Mouse (Mus musculus): Measurements from ENCODE around the gene Hdac10.

The Hdac10 gene

DNA sequence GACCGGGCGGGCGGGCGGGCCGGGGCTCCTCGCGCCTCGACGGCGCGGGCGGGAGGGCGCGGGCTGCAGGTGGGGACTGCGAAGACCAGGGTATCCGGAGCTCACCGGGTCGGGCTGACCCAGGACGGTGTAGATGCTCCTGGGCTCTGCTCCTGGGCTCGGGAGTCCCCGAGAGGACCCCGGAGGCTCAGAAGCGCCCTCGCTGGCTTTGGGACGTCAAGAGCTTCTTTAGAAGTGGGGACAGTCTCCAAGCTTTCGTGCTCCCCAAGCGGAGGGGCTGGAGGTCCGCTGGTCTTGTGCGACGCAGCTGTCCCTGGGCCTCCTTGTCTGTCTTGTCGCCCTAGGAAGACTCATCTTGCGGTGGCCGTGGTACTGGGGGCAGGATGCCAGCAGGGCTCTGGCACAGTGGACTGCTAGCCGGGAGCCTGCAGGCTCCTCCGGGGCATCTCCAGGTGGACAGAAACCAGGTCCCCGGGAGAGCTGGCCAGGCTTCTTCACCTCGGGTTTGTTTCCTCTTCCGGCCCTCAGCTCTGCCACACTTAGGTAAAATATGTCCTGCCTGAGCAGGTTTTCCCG is 52.3 kb downstream of the Hdac10 start:
- ChIA-PET POLR2A (interaction anchor here (0.5 to 2.3 kb wide), 22 partner anchors 8 to 367 kb away, joined by 3 to 8 read pairs (median 3); partner anchors contain the start of genes Selenoo (in 4 of the 4), Panx2 (in 2 of the 4), Dennd6b (in 1 of the 4) and Hdac10 (in 1 of the 4)), CTCF (interaction anchor here in 3 of 4 experiments (0.9 to 1.3 kb wide), 4 partner anchors 12 to 135 kb away, joined by 3 to 4 read pairs (median 3); partner anchors contain the start of genes Hdac10 (in 1 of the 3) and Selenoo (in 1 of the 3))

DNA sequence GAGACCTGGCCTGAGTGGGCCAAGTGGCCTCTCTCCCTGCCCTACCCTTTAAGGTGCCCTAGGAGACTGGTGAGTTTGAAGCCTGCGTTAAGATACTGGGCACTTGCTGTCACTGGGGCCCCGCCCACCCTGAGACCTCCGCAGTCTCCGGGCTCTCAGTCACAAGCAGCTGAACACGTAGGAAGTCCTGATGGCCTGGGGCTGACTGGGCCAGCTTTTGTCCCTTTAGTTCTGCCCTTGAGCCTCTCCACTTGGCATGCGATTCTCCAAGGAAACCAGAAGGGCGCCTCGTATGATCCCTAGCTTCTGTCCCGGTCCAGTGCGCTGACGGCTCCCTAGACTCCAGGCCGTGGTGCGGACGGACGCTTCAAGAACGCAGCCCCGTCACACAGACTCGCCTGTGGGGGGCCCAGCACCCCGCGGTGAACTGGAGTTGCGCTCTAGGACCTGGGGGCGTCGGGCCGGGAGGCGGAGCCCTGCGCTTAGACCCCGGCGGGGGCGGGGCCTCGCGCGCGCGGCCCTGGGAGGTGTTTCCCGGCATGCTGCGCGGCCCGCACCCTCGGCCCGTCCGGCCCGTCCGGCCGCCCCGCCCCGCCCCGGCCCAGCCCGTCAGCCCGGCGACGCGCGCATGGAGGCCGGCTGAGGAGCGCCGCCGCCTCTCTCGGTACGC is 52.9 kb downstream of the Hdac10 start:
- ChIA-PET POLR2A (interaction anchor here in 3 of 4 experiments (0.5 to 2.4 kb wide), 21 partner anchors 8 to 366 kb away, joined by 3 to 8 read pairs (median 3); partner anchors contain the start of genes Panx2 (in 3 of the 3), Selenoo (in 3 of the 3), Alg12 (in 1 of the 3) and Hdac10 (in 1 of the 3)), CTCF (interaction anchor here in 3 of 4 experiments (0.9 to 1.3 kb wide), 4 partner anchors 13 to 135 kb away, joined by 3 to 4 read pairs (median 3); partner anchors contain the start of genes Hdac10 (in 1 of the 3) and Selenoo (in 1 of the 3))

DNA sequence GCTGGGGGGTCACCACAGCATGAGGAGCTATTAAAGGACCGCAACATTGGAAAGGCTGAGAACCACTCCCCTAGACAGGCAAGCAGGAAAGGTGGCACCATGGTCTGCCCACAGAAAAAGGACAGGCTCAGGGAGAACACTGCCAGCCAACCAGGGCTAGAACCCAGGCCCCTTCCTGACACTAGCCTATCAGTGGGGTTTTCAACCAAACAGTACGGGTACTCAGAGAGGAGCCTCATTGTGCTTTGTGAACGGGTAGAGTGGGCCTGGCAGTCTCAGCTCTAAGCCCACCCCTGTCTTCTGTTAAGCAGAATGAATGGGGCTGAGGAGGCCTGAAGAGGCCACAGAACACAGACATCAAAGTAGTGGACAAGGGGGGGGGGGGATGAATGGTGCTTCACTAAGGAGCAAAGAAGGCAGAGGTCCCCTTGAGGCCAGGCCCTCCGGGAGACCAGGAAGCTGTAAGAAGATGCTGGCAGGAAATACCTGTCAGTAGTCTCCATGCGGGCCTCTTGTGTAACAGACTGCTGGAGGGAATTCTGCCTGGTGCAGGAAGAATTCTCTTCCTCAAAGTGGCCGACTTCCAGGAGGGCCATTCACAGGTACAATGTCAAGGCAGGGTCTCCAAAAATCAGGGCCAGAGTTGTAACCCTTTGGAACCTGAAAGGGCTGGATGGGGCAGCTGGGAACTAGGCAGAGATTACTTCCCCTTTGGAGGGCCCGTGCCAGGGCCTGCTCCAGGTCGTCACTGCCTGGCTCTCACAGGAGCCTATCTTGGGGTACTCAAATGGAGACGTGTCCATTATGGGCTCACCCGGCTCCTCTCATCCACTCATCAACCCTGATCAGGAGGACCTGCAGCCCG is 53.7 kb downstream of the Hdac10 start, which contains the start of gene Trabd:
Gene Trabd, plus strand, starts transcription at position 512 of the 865 bp plus-strand sequence.
- POLR2A ChIA-PET = interaction anchor here in 3 of 4 experiments (0.5 to 2.4 kb wide), 16 partner anchors 9 to 365 kb away, joined by 3 to 8 read pairs (median 3); partner anchors contain the start of genes Panx2 (in 3 of the 3), Alg12 (in 1 of the 3), Hdac10 (in 1 of the 3) and Selenoo (in 1 of the 3)
- CTCF ChIA-PET = interaction anchor here in 2 of 4 experiments (1.0 to 1.1 kb wide), 2 partner anchors 30 to 136 kb away, joined by 3 read pairs; no protein-coding TSS in a partner anchor

DNA sequence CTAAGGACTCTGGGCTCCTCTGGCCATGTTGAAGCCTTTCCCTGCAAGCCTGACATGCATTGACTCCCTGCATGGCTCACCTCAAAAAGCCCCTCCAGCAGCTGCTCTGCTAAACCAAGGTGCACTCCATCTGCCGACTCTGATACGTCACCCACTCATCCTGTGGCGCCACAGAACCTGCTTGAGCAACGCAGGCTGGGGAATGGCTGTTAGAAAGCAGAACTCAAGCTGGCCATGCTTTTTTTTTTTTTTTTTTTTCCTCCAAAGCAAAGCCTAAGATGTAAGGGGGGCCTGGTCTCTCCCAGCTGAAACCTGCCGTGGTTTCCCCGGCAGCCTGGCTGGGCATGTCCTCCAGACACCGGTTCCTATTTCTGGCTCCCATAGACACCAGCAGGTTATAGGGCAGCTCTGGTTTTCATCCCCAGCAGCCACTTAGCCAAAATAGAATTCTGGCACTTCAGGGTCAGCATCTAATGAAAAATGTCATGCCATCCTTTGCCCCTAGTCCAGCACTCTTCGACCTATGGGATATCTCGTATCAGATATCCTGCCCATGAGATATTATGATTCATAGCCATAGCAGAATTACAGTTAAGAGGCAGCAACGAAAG is 54.4 kb downstream of the Hdac10 start:
- POLR2A ChIA-PET = interaction anchor here in 2 of 4 experiments (1.0 to 2.4 kb wide), 5 partner anchors 14 to 272 kb away, joined by 3 to 8 read pairs (median 3); partner anchors contain the start of genes Panx2 (in 2 of the 2), Hdac10 (in 1 of the 2) and Pim3 (in 1 of the 2)
- CTCF ChIA-PET = interaction anchor here in 1 of 4 experiments (0.6 kb wide), 1 partner anchor 151 kb away, joined by 4 read pairs; no protein-coding TSS in a partner anchor
